Mouse (Mus musculus) heart, adult 11 months (tissue): Measurements from ENCODE around the gene Slc48a1.
A peak's percentile ranks its signal among the peaks of the same experiment; 100 is the strongest.

Experiments used
- DNase-seq: peaks from one replicate; pipeline ENCODE4 v3.0.0; 2022

Gene Slc48a1

GRCm38 (mm10) chr15:97784561-97785161, 6.3 kb downstream of the Slc48a1 start:
- DNase-seq = no peak

GRCm38 (mm10) chr15:97785731-97786411, 7.6 kb downstream of the Slc48a1 start:
- peak; percentile 98 for DNase-seq

GRCm38 (mm10) chr15:97786412-97787112, 8.2 kb downstream of the Slc48a1 start:
- DNase-seq = peak; percentile 95

GRCm38 (mm10) chr15:97787148-97787798, 9.0 kb downstream of the Slc48a1 start:
- peak; percentile 92 for DNase-seq

GRCm38 (mm10) chr15:97787799-97788667, 9.7 kb downstream of the Slc48a1 start:
- DNase-seq = peak; percentile 94

GRCm38 (mm10) chr15:97788821-97789220, 10.5 kb downstream of the Slc48a1 start:
- peak; percentile 96 for DNase-seq

- DNase-seq = peak; percentile 96
Observed at GRCm38 (mm10) chr15:97789761-97790505, 11.6 kb downstream of the Slc48a1 start.

GRCm38 (mm10) chr15:97791126-97791700, 12.9 kb downstream of the Slc48a1 start:
- no peak for DNase-seq

- DNase-seq = peak; percentile 90
Observed at GRCm38 (mm10) chr15:97793386-97794153, 15.2 kb downstream of the Slc48a1 start.

- no peak for DNase-seq
Observed at GRCm38 (mm10) chr15:97794268-97794667, 15.9 kb downstream of the Slc48a1 start.

- DNase-seq = peak; percentile 92
Observed at GRCm38 (mm10) chr15:97795559-97796235, 17.4 kb downstream of the Slc48a1 start.

- DNase-seq = peak; percentile 92
Observed at GRCm38 (mm10) chr15:97796674-97797310, 18.5 kb downstream of the Slc48a1 start.

GRCm38 (mm10) chr15:97798134-97798533, 19.8 kb downstream of the Slc48a1 start:
- no peak for DNase-seq

- peak; percentile 91 for DNase-seq
Observed at GRCm38 (mm10) chr15:97799446-97799845, 21.1 kb downstream of the Slc48a1 start.

- peak; percentile 90 for DNase-seq
Observed at GRCm38 (mm10) chr15:97800853-97801252, 22.5 kb downstream of the Slc48a1 start.

- no peak for DNase-seq
Observed at GRCm38 (mm10) chr15:97801811-97802210, 23.5 kb downstream of the Slc48a1 start.

- no peak for DNase-seq
Observed at GRCm38 (mm10) chr15:97802575-97802974, 24.3 kb downstream of the Slc48a1 start.

- DNase-seq = peak; percentile 94
Observed at GRCm38 (mm10) chr15:97807867-97808266, 29.5 kb downstream of the Slc48a1 start.

GRCm38 (mm10) chr15:97808532-97808931, 30.2 kb downstream of the Slc48a1 start:
- peak; percentile 89 for DNase-seq
